Mouse (Mus musculus): Measurements from ENCODE around the gene Cwc25. TPM values are rescaled to one million over a fixed set of nuclear protein-coding genes. Genes with fewer than 3 reads are reported as not detected.
A peak's percentile ranks its signal among the peaks of the same experiment; 100 is the strongest.
"Not testable (repeated sequence)": the region's sequence is repeated elsewhere in the genome, so short reads cannot be mapped to it uniquely, and the experiment has no call there.

Cwc25 gene
- polyA plus RNA-seq, 1 experiment from 2014 or later: 16.8 TPM

GRCm38 (mm10) chr11:97737600-97737999, 28.8 kb downstream of the Cwc25 start:
- Histone ChIP-seq H3K9me3 (ENCODE audit: control insufficient read depth, low read depth, low read length) (no peaks in the 10 kb centered on the region), H3K27ac (ENCODE audit: low read length) (no peak overlapping the region), H3K4me3 (ENCODE audit: low read depth, low read length) (no peak overlapping the region), H3K27me3 (ENCODE audit: control insufficient read depth, insufficient read depth, low read length) (no peaks in the 10 kb centered on the region), H3K4me2 (replicated peaks; ENCODE audit: low read depth, low read length) (no peak overlapping the region), H3K4me1 (ENCODE audit: control insufficient read depth, insufficient read depth, low read length) (peaks cover 4% of the 10 kb centered on the region; the same call in 1 of the 2 replicates), H3K36me3 (ENCODE audit: control insufficient read depth, insufficient read depth, low read length) (no peaks in the 10 kb centered on the region), H3K9ac (replicated peaks; ENCODE audit: low read depth, low read length) (no peak overlapping the region)
- 62% methylated on average over 4 of the region's 4 CpGs for WGBS
- ATAC-seq (ENCODE audit: insufficient number of reproducible peaks, insufficient read depth, low FRiP score, low read depth): no peak

GRCm38 (mm10) chr11:97736645-97737044, 29.7 kb downstream of the Cwc25 start:
- no peaks in the 10 kb centered on the region for H3K27me3 ChIP-seq (ENCODE audit: control insufficient read depth, insufficient read depth, low read length)
- H3K4me3 ChIP-seq (ENCODE audit: low read depth, low read length): no peak overlapping the region
- no peak for ATAC-seq (ENCODE audit: insufficient number of reproducible peaks, insufficient read depth, low FRiP score, low read depth)
- no peaks in the 10 kb centered on the region for H3K9me3 ChIP-seq (ENCODE audit: control insufficient read depth, low read depth, low read length)
- H3K4me2 ChIP-seq (replicated peaks; ENCODE audit: low read depth, low read length): no peak overlapping the region
- 0 out of 2 replicates have a peak, but pooled peaks cover under 1% of the 10 kb centered on the region for H3K36me3 ChIP-seq (ENCODE audit: control insufficient read depth, insufficient read depth, low read length)
- H3K4me1 ChIP-seq (ENCODE audit: control insufficient read depth, insufficient read depth, low read length): 0 out of 2 replicates have a peak, but pooled peaks cover 4% of the 10 kb centered on the region
- H3K9ac ChIP-seq (replicated peaks; ENCODE audit: low read depth, low read length): no peak overlapping the region
- H3K27ac ChIP-seq (ENCODE audit: low read length): no peak overlapping the region
- 87% methylated on average over 5 of the region's 5 CpGs for WGBS

GRCm38 (mm10) chr11:97734810-97735209, 31.5 kb downstream of the Cwc25 start:
- not testable (repeated sequence) for ATAC-seq (ENCODE audit: insufficient number of reproducible peaks, insufficient read depth, low FRiP score, low read depth); H3K4me3 ChIP-seq (ENCODE audit: low read depth, low read length); H3K9ac ChIP-seq (replicated peaks; ENCODE audit: low read depth, low read length); H3K27ac ChIP-seq (ENCODE audit: low read length); H3K9me3 ChIP-seq (ENCODE audit: control insufficient read depth, low read depth, low read length); H3K4me1 ChIP-seq (ENCODE audit: control insufficient read depth, insufficient read depth, low read length); H3K27me3 ChIP-seq (ENCODE audit: control insufficient read depth, insufficient read depth, low read length); H3K4me2 ChIP-seq (replicated peaks; ENCODE audit: low read depth, low read length)
- H3K36me3 ChIP-seq (ENCODE audit: control insufficient read depth, insufficient read depth, low read length): peaks cover 10% of the 10 kb centered on the region
- 87% methylated on average over 5 of the region's 5 CpGs for WGBS

GRCm38 (mm10) chr11:97733689-97734088, 32.7 kb downstream of the Cwc25 start:
- 33% methylated on average over 10 of the region's 10 CpGs for WGBS
- Histone ChIP-seq H3K4me2 (replicated peaks; ENCODE audit: low read depth, low read length) (no peak overlapping the region), H3K9me3 (ENCODE audit: control insufficient read depth, low read depth, low read length) (no peaks in the 10 kb centered on the region), H3K27ac (ENCODE audit: low read length) (0 out of 2 replicates have a peak overlapping the region, but pooled peaks have one; percentile 2), H3K9ac (replicated peaks; ENCODE audit: low read depth, low read length) (no peak overlapping the region), H3K36me3 (ENCODE audit: control insufficient read depth, insufficient read depth, low read length) (peaks cover 15% of the 10 kb centered on the region), H3K4me3 (ENCODE audit: low read depth, low read length) (no peak overlapping the region), H3K4me1 (ENCODE audit: control insufficient read depth, insufficient read depth, low read length) (0 out of 2 replicates have a peak, but pooled peaks cover 4% of the 10 kb centered on the region), H3K27me3 (ENCODE audit: control insufficient read depth, insufficient read depth, low read length) (no peaks in the 10 kb centered on the region)
- no peak for ATAC-seq (ENCODE audit: insufficient number of reproducible peaks, insufficient read depth, low FRiP score, low read depth)

GRCm38 (mm10) chr11:97728730-97729129, 37.6 kb downstream of the Cwc25 start:
- 76% methylated on average over 7 of the region's 7 CpGs for WGBS
- H3K27ac ChIP-seq (ENCODE audit: low read length): no peak overlapping the region
- H3K9me3 ChIP-seq (ENCODE audit: control insufficient read depth, low read depth, low read length): no peaks in the 10 kb centered on the region
- no peaks in the 10 kb centered on the region for H3K4me1 ChIP-seq (ENCODE audit: control insufficient read depth, insufficient read depth, low read length)
- peaks cover 50% of the 10 kb centered on the region for H3K36me3 ChIP-seq (ENCODE audit: control insufficient read depth, insufficient read depth, low read length)
- no peak overlapping the region for H3K9ac ChIP-seq (replicated peaks; ENCODE audit: low read depth, low read length)
- no peak overlapping the region for H3K4me3 ChIP-seq (ENCODE audit: low read depth, low read length)
- ATAC-seq (ENCODE audit: insufficient number of reproducible peaks, insufficient read depth, low FRiP score, low read depth): no peak
- H3K27me3 ChIP-seq (ENCODE audit: control insufficient read depth, insufficient read depth, low read length): no peaks in the 10 kb centered on the region
- H3K4me2 ChIP-seq (replicated peaks; ENCODE audit: low read depth, low read length): no peak overlapping the region

GRCm38 (mm10) chr11:97728311-97728710, 38.0 kb downstream of the Cwc25 start:
- H3K9me3 ChIP-seq (ENCODE audit: control insufficient read depth, low read depth, low read length): no peaks in the 10 kb centered on the region
- H3K27ac ChIP-seq (ENCODE audit: low read length): no peak overlapping the region
- H3K4me1 ChIP-seq (ENCODE audit: control insufficient read depth, insufficient read depth, low read length): no peaks in the 10 kb centered on the region
- no peak overlapping the region for H3K4me2 ChIP-seq (replicated peaks; ENCODE audit: low read depth, low read length)
- ATAC-seq (ENCODE audit: insufficient number of reproducible peaks, insufficient read depth, low FRiP score, low read depth): no peak
- no peaks in the 10 kb centered on the region for H3K27me3 ChIP-seq (ENCODE audit: control insufficient read depth, insufficient read depth, low read length)
- H3K9ac ChIP-seq (replicated peaks; ENCODE audit: low read depth, low read length): no peak overlapping the region
- WGBS: 67% methylated on average over 7 of the region's 7 CpGs
- peaks cover 51% of the 10 kb centered on the region for H3K36me3 ChIP-seq (ENCODE audit: control insufficient read depth, insufficient read depth, low read length)
- no peak overlapping the region for H3K4me3 ChIP-seq (ENCODE audit: low read depth, low read length)

- no peak; the same call in 1 of the 2 replicates for ATAC-seq (ENCODE audit: insufficient number of reproducible peaks, insufficient read depth, low FRiP score, low read depth)
- 82% methylated on average over 7 of the region's 7 CpGs for WGBS
- no peaks in the 10 kb centered on the region; the same call in 1 of the 2 replicates for H3K9me3 ChIP-seq (ENCODE audit: control insufficient read depth, low read depth, low read length)
These were observed 42.6 kb downstream of the Cwc25 start for GRCm38 (mm10) chr11:97723709-97724108.

GRCm38 (mm10) chr11:97721338-97721737, 45.0 kb downstream of the Cwc25 start:
- Histone ChIP-seq H3K27ac (ENCODE audit: low read length) (no peak overlapping the region), H3K4me2 (replicated peaks; ENCODE audit: low read depth, low read length) (no peak overlapping the region), H3K4me3 (ENCODE audit: low read depth, low read length) (no peak overlapping the region), H3K36me3 (ENCODE audit: control insufficient read depth, insufficient read depth, low read length) (peaks cover 56% of the 10 kb centered on the region), H3K4me1 (ENCODE audit: control insufficient read depth, insufficient read depth, low read length) (no peaks in the 10 kb centered on the region), H3K9ac (replicated peaks; ENCODE audit: low read depth, low read length) (no peak overlapping the region), H3K9me3 (ENCODE audit: control insufficient read depth, low read depth, low read length) (no peaks in the 10 kb centered on the region; the same call in 1 of the 2 replicates), H3K27me3 (ENCODE audit: control insufficient read depth, insufficient read depth, low read length) (no peaks in the 10 kb centered on the region)
- whole genome bisulfite sequencing: 90% methylated on average over 4 of the region's 4 CpGs
- ATAC-seq (ENCODE audit: insufficient number of reproducible peaks, insufficient read depth, low FRiP score, low read depth): no peak

More at GRCm38 (mm10) chr11:97723709-97724108, 42.6 kb downstream of the Cwc25 start:
- no peak overlapping the region for H3K9ac ChIP-seq (replicated peaks; ENCODE audit: low read depth, low read length)
- peaks cover 68% of the 10 kb centered on the region for H3K36me3 ChIP-seq (ENCODE audit: control insufficient read depth, insufficient read depth, low read length)
- H3K4me1 ChIP-seq (ENCODE audit: control insufficient read depth, insufficient read depth, low read length): no peaks in the 10 kb centered on the region
- H3K4me2 ChIP-seq (replicated peaks; ENCODE audit: low read depth, low read length): no peak overlapping the region
- no peaks in the 10 kb centered on the region for H3K27me3 ChIP-seq (ENCODE audit: control insufficient read depth, insufficient read depth, low read length)
- H3K4me3 ChIP-seq (ENCODE audit: low read depth, low read length): no peak overlapping the region
- H3K27ac ChIP-seq (ENCODE audit: low read length): no peak overlapping the region

- Histone ChIP-seq H3K4me1 (ENCODE audit: control insufficient read depth, insufficient read depth, low read length) (no peaks in the 10 kb centered on the region), H3K9ac (replicated peaks; ENCODE audit: low read depth, low read length) (no peak overlapping the region), H3K4me3 (ENCODE audit: low read depth, low read length) (no peak overlapping the region), H3K27ac (ENCODE audit: low read length) (no peak overlapping the region), H3K36me3 (ENCODE audit: control insufficient read depth, insufficient read depth, low read length) (peaks cover 44% of the 10 kb centered on the region), H3K27me3 (ENCODE audit: control insufficient read depth, insufficient read depth, low read length) (no peaks in the 10 kb centered on the region), H3K9me3 (ENCODE audit: control insufficient read depth, low read depth, low read length) (no peaks in the 10 kb centered on the region; the same call in 1 of the 2 replicates), H3K4me2 (replicated peaks; ENCODE audit: low read depth, low read length) (no peak overlapping the region)
- no peak for ATAC-seq (ENCODE audit: insufficient number of reproducible peaks, insufficient read depth, low FRiP score, low read depth)
- 86% methylated on average over 4 of the region's 4 CpGs for WGBS
These were observed 47.3 kb downstream of the Cwc25 start for GRCm38 (mm10) chr11:97719041-97719440.
